Mouse (Mus musculus) stomach, postnatal 0 days (tissue): Measurements from ENCODE around the gene Lyrm7. TPM values are rescaled to one million over a fixed set of nuclear protein-coding genes. Genes with fewer than 3 reads are reported as not detected.
A peak's percentile ranks its signal among the peaks of the same experiment; 100 is the strongest.

Experiments
- ATAC-seq: fragments of 200-750 bp; cut with Nextera tagmentation; 2 replicates; pipeline ENCODE4 v1.8.0; 2017; ENCODE audit not compliant: low FRiP score, low TSS enrichment
- DNase-seq: peaks from one replicate; pipeline ENCODE4 v3.0.0-alpha.2; 2016; ENCODE audit warnings: low spot score
- H3K27ac ChIP-seq: fragments of 300-500 bp; sonication (generic); replicated peaks from 2 replicates; pipeline ENCODE4 v1.5.1; 2014; ENCODE audit warnings: mild to moderate bottlenecking, control low read depth
- H3K27me3 ChIP-seq: fragments of 300-500 bp; sonication (generic); 2 replicates; pipeline ENCODE4 v1.6.1; 2014; ENCODE audit warnings: low read length; ENCODE audit not compliant: control insufficient read depth, insufficient read depth
- H3K36me3 ChIP-seq: fragments of 300-500 bp; sonication (generic); 2 replicates; pipeline ENCODE4 v1.6.1; 2014; ENCODE audit warnings: low read length, mixed read lengths; ENCODE audit not compliant: control insufficient read depth, insufficient read depth
- H3K4me1 ChIP-seq: fragments of 300-500 bp; sonication (generic); replicated peaks from 2 replicates; pipeline ENCODE4 v1.6.1; 2014; ENCODE audit warnings: antibody characterized with exemption; ENCODE audit not compliant: control insufficient read depth, insufficient read depth
- H3K4me2 ChIP-seq: fragments of 300-500 bp; sonication (generic); replicated peaks from 2 replicates; pipeline ENCODE4 v1.6.1; 2014; ENCODE audit warnings: low read depth, mild to moderate bottlenecking, control low read depth, moderate library complexity
- H3K4me3 ChIP-seq: fragments of 300-500 bp; sonication (generic); 2 replicates; pipeline ENCODE4 v1.5.1; 2014; ENCODE audit warnings: low read depth, low read length, control low read depth
- H3K9ac ChIP-seq: fragments of 300-500 bp; sonication (generic); 2 replicates; pipeline ENCODE4 v1.6.1; 2014; ENCODE audit warnings: mild to moderate bottlenecking, low read length, control low read depth, mixed read lengths
- H3K9me3 ChIP-seq: fragments of 300-500 bp; sonication (generic); 2 replicates; pipeline ENCODE4 v1.6.1; 2016; ENCODE audit warnings: low read length; ENCODE audit not compliant: control insufficient read depth
- CTCF ChIP-seq: IDR thresholded peaks from 2 replicates; pipeline ENCODE4 v1.5.1; 2016; ENCODE audit warnings: antibody characterized with exemption, low read depth, mild to moderate bottlenecking, moderate library complexity
- EP300 ChIP-seq: optimal IDR thresholded peaks from 2 replicates; pipeline ENCODE3; 2016; ENCODE audit warnings: antibody characterized with exemption
- WGBS: fragments of 180-500 bp; shearing (Covaris S2); extraction: QIAGEN DNeasy Blood & Tissue Kit; methylation state at CpG from one replicate; pipeline ENCODE4 v1.1.7; 2014; 5-methylcytosine and 5-hydroxymethylcytosine counted together
- polyA plus RNA-seq: library from polyadenylated mRNA; unstranded; fragments of >200 nt; fragmentation: Nextera tagmentation; extraction: Ambion mirVana; gene quantifications from 2 replicates; pipeline ENCODE4 v1.2.1, GENCODE M21; 2015

Gene Lyrm7
- polyA plus RNA-seq, 1 experiment from 2014 or later, result 4.5 TPM

DNA sequence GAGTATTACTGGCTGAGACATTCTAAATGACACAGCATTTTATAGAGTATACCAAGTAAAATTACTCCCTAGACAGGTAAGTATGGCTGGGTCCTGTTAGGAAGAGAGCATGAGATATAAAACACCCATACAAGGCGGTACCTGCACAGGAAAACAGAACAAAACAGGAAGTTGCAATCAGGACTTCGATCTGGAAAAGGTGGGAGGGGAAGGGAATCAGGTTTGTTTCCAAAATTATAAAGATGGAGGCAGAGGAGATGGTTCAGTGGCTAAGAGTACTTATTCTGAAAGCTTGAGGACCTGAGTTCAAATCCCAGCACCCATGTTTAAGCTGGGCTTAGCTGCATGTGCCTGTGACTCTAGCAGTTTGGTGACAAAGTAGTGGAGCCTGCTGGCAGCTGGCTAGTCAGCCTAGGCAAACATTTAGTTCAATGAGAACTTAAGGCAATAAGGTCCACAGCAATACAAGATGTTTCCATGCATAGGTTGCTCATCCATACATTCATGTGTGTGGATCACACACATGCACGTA, 7.3 kb upstream of the Lyrm7 start:
- H3K36me3 ChIP-seq, result peaks cover 4% of the 10 kb centered on the region; the same call in 1 of the 2 replicates
- no peak overlapping the region for H3K9ac ChIP-seq
- no peak overlapping the region for H3K4me3 ChIP-seq
- 0 out of 2 replicates have a peak, but pooled peaks cover 2% of the 10 kb centered on the region for H3K4me1 ChIP-seq
- TF ChIP-seq CTCF, result no peak
- no peak for TF ChIP-seq EP300
- ATAC-seq (no peak), DNase-seq (no peak)
- H3K27me3 ChIP-seq, result no peaks in the 10 kb centered on the region
- no peak overlapping the region for H3K4me2 ChIP-seq
- H3K9me3 ChIP-seq, result no peaks in the 10 kb centered on the region
- H3K27ac ChIP-seq, result no peak overlapping the region
- WGBS, result 75% methylated on average over 3 of the region's 3 CpGs

DNA sequence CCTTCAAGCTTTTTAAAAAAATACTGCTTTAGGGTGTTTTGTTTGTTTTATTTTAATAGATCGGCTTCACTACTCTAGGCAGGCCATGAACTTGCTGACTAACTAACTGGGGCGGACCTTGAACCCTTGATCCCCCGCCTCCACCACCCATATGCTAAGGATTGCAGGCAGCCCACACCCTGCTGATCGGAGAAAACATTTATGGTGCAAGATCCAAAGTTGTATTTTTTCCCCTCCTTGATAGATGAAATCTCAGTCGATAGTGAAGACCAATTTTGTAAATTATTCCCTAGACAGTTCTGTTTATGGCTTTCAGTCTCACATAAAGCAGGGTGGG, 6.3 kb upstream of the Lyrm7 start:
- Histone ChIP-seq H3K36me3 (peaks cover 4% of the 10 kb centered on the region; the same call in 1 of the 2 replicates), H3K4me1 (0 out of 2 replicates have a peak, but pooled peaks cover 2% of the 10 kb centered on the region), H3K27ac (peak overlapping the region; percentile 95), H3K9me3 (no peaks in the 10 kb centered on the region), H3K4me2 (peak overlapping the region; percentile 63), H3K4me3 (peak overlapping the region; percentile 84), H3K9ac (peak overlapping the region; percentile 93), H3K27me3 (no peaks in the 10 kb centered on the region)
- under 1% methylated on average over 5 of the region's 5 CpGs for WGBS
- DNase-seq, result peak; percentile 72
- peak; percentile 74 for ATAC-seq
- TF ChIP-seq CTCF (no peak), EP300 (no peak)

DNA sequence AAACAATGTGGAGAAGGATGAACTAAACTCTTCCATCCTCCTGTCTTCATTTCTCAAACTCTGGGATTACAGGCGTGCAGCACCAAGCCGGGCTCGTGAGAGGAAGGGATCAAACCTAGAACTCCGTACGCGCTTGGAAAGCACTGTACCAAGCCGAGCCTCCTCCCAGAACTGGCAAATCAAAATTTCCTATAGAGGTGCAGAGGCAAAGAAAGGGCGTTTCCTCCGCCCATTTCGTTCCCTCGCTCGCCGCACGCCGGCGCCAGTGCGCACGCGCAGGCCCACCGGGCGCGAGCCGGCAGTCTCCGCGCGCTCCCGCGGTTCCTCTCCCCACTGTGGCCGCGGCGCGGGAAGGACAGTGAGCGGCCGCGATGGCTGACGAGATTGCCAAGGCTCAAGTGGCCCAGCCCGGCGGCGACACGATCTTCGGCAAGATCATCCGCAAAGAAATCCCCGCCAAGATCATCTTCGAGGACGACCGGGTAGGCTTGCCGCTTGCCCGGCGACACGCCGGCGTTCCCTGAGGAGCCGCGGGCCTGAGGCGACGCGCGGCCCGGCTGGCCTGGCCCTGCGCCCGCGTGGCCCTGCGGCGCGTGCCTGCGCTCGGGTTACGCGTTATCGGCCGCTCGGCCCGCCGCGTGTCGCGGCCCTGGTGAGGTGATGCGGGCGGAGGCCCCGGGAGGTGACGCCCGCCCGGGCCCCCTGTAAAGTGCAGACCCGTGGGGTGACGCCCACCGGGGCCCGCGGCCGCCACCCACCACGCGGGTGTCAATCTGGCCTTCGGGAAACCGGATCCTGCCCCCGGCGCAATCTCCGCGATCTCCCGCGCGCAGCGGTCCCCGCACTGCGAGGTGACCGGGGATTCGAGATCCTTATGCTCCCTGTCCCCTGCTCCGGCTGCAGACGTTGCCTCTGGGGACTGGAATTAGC, 5.7 kb upstream of the Lyrm7 start, which contains the start of gene Hint1:
Hint1 (plus strand) TSS at position 265 of the 930 bp plus-strand sequence.
- TF ChIP-seq CTCF (peak; percentile 51), EP300 (no peak)
- peak; percentile 92 for DNase-seq
- Histone ChIP-seq H3K4me1 (0 out of 2 replicates have a peak, but pooled peaks cover 2% of the 10 kb centered on the region), H3K27ac (peak within 1 kb of the TSS; percentile 95), H3K9ac (peak within 1 kb of the TSS; percentile 93), H3K4me2 (peak within 1 kb of the TSS; percentile 63), H3K9me3 (no peaks in the 10 kb centered on the region), H3K36me3 (no peaks in the 10 kb centered on the region; the same call in 1 of the 2 replicates), H3K4me3 (peak within 1 kb of the TSS; percentile 84), H3K27me3 (no peaks in the 10 kb centered on the region)
- ATAC-seq, result peak; percentile 87
- under 1% methylated on average over 93 of the region's 107 CpGs for WGBS

DNA sequence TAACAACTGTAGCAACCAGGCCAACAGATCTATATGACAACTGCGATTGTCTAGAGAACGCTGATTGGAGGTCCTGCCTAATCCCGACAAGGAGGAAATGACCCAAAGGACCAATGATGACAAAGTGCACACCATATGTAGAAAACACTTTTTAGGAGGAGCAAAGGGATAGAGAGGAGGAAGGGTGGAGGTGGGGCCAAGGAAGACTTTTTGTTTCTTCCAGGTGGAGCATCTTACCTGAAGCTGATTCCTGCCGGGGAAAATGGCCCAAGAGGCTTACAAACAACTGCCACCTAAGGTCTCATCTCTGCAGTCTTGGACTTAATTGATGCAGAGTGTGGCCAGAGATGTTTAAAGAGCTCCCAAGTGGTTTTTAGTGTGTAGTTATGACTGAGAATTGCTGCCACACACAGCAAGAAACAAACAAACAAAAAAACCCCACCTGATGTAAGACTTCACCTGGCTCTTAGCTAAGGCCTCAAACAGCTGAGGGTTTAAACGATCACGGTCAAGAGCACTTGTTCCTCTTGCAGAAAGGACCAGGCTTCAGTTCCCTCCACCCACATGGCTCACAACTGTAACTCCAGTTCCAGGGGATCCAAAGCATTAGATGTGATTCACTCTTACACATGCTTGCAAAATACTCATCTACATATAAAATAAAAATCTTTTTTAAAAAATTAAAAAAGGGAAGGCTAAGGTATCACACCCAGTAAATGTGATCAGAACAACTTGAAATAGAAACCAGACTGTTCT, 4.8 kb upstream of the Lyrm7 start:
- Histone ChIP-seq H3K9me3 (no peaks in the 10 kb centered on the region), H3K27ac (peak overlapping the region; percentile 95), H3K4me3 (peak overlapping the region; percentile 84), H3K4me1 (0 out of 2 replicates have a peak, but pooled peaks cover 2% of the 10 kb centered on the region), H3K4me2 (peak overlapping the region; percentile 63), H3K36me3 (no peaks in the 10 kb centered on the region), H3K9ac (peak overlapping the region; percentile 93), H3K27me3 (no peaks in the 10 kb centered on the region)
- DNase-seq (no peak), ATAC-seq (no peak)
- WGBS, result 68% methylated on average over 6 of the region's 6 CpGs
- TF ChIP-seq CTCF (no peak), EP300 (no peak)

DNA sequence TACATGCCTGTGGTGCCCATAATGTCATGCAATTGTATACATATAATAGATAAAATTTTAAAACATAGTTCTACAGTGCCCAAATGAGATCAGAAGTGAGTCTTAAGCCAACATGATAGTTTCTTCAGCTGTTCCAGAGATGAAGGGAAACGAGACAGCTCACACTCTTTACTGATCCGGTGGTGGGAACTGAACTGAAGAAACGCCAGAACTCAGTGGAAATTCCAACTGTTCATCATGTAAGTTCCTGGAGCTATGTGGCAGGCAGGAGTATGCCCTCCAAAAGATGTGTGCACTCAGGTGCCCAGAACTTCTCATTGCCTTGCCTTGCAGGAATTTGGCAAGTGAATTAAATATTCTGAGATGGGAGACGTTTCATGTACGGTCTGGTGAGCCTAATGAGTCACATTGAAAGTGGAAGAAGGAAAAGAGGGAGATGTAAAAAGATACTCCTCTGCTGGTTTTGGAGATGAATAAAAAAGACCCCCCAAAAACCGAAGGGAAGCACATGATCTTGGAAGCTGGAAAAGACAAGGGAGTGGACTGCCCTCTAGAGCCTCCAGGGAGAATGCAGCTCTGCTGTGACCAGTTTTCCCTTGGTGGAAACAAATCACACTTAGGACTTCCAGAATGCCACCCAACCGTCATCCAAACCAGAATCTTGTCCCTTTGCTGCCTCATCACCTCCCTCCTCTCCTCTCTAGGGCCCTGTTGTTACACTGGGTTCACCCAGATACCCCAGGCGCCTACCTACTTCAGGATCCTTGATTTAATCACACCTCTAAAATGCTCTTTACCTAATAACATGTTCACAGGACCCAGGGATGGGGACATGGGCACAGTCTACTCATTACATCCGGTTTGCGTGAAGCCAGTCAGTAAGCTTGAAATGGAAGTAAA, 2.2 kb upstream of the Lyrm7 start:
- Histone ChIP-seq H3K9ac (no peak overlapping the region), H3K27ac (no peak overlapping the region), H3K4me3 (no peak overlapping the region), H3K27me3 (no peaks in the 10 kb centered on the region), H3K4me2 (no peak overlapping the region), H3K9me3 (no peaks in the 10 kb centered on the region), H3K36me3 (no peaks in the 10 kb centered on the region), H3K4me1 (0 out of 2 replicates have a peak, but pooled peaks cover 2% of the 10 kb centered on the region)
- ATAC-seq (no peak), DNase-seq (peak; percentile 55)
- WGBS, result 39% methylated on average over 10 of the region's 10 CpGs
- TF ChIP-seq CTCF (peak; percentile 87), EP300 (no peak)
